Mouse (Mus musculus): Measurements from ENCODE around the gene Ghrh. TPM values are rescaled to one million over a fixed set of nuclear protein-coding genes. Genes with fewer than 3 reads are reported as not detected.

Gene Ghrh
- polyA plus RNA-seq, 1 experiment = not detected

DNA sequence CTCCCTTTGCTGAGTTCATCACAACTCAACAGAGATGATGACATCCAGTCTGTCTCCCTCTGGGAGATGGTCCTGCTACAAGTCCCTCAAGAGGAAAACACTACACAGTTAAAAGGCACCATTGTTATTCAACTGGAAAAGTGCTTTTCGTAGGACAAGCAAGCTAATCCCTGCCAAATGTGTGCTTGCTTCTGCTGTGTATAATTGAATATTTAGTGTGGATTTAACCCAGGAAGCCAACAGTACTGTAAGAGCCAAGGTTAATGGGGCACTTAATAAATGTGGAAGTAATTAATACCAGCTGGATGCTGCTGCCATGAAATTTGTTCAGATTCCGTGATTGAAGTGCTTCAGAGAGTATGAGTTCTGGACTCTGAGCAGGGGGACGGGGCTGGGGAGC lies 6.8 kb upstream of the Ghrh start:
- TF ChIP-seq CTCF (IDR thresholded peaks at IDR 0.05; ENCODE audit: extremely low read depth, insufficient read depth, low read length) (no peak), POLR2A (IDR thresholded peaks at IDR 0.05; ENCODE audit: extremely low read depth, insufficient read depth, low read length) (no peak)
- Histone ChIP-seq H3K27ac (ENCODE audit: insufficient read depth, low read length) (no peak overlapping the region), H3K4me1 (ENCODE audit: control insufficient read depth, insufficient read depth, low read length) (peaks cover under 1% of the 10 kb centered on the region; the same call in 1 of the 2 replicates), H3K4me3 (ENCODE audit: insufficient read depth, low read length) (no peak overlapping the region)

- peaks cover 2% of the 10 kb centered on the region; the same call in 1 of the 2 replicates for H3K4me1 ChIP-seq (ENCODE audit: control insufficient read depth, insufficient read depth, low read length)
- no peak overlapping the region for H3K27ac ChIP-seq (ENCODE audit: insufficient read depth, low read length)
- TF ChIP-seq CTCF (IDR thresholded peaks at IDR 0.05; ENCODE audit: extremely low read depth, insufficient read depth, low read length) (no peak), POLR2A (IDR thresholded peaks at IDR 0.05; ENCODE audit: extremely low read depth, insufficient read depth, low read length) (no peak)
- no peak overlapping the region for H3K4me3 ChIP-seq (ENCODE audit: insufficient read depth, low read length)
Measured at GRCm38 (mm10) chr2:157353183-157353582, 5.9 kb upstream of the Ghrh start.

GRCm38 (mm10) chr2:157349121-157349778 lies 1.9 kb upstream of the Ghrh start:
- TF ChIP-seq POLR2A (IDR thresholded peaks at IDR 0.05; ENCODE audit: extremely low read depth, insufficient read depth, low read length) (no peak), CTCF (IDR thresholded peaks at IDR 0.05; ENCODE audit: extremely low read depth, insufficient read depth, low read length) (no peak)
- Histone ChIP-seq H3K4me1 (ENCODE audit: control insufficient read depth, insufficient read depth, low read length) (peaks cover 7% of the 10 kb centered on the region), H3K4me3 (ENCODE audit: insufficient read depth, low read length) (no peak overlapping the region), H3K27ac (ENCODE audit: insufficient read depth, low read length) (no peak overlapping the region)

DNA sequence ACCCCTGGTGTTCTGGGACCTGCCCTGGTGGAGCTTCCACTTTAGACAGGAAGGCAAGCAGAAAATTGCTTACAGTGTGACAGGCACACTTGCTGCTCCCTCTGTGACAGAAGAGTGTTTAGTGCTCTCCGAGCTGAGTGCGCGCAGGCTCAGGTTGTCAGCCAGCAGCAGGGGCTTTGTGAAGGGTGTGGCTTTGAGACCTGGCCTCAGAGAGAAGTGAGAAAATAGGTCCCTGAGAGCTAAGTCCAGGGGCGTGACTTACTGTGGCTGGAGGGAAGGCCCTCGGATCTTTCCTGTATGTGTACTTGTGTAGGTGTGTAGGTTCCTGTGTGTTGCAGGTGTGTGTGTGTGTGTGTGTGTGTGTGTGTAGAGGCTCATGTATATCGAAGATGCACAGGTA lies 4.0 kb downstream of the Ghrh start:
- Histone ChIP-seq H3K4me3 (ENCODE audit: insufficient read depth, low read length) (no peak overlapping the region), H3K27ac (ENCODE audit: insufficient read depth, low read length) (no peak overlapping the region), H3K4me1 (ENCODE audit: control insufficient read depth, insufficient read depth, low read length) (peaks cover 6% of the 10 kb centered on the region)
- TF ChIP-seq CTCF (IDR thresholded peaks at IDR 0.05; ENCODE audit: extremely low read depth, insufficient read depth, low read length) = no peak
- TF ChIP-seq POLR2A (IDR thresholded peaks at IDR 0.05; ENCODE audit: extremely low read depth, insufficient read depth, low read length) = no peak

GRCm38 (mm10) chr2:157342328-157342926 lies 4.9 kb downstream of the Ghrh start:
- no peak for TF ChIP-seq POLR2A (IDR thresholded peaks at IDR 0.05; ENCODE audit: extremely low read depth, insufficient read depth, low read length)
- TF ChIP-seq CTCF (IDR thresholded peaks at IDR 0.05; ENCODE audit: extremely low read depth, insufficient read depth, low read length) = no peak
- Histone ChIP-seq H3K4me1 (ENCODE audit: control insufficient read depth, insufficient read depth, low read length) (peaks cover 1% of the 10 kb centered on the region; the same call in 1 of the 2 replicates), H3K27ac (ENCODE audit: insufficient read depth, low read length) (no peak overlapping the region), H3K4me3 (ENCODE audit: insufficient read depth, low read length) (no peak overlapping the region)

DNA sequence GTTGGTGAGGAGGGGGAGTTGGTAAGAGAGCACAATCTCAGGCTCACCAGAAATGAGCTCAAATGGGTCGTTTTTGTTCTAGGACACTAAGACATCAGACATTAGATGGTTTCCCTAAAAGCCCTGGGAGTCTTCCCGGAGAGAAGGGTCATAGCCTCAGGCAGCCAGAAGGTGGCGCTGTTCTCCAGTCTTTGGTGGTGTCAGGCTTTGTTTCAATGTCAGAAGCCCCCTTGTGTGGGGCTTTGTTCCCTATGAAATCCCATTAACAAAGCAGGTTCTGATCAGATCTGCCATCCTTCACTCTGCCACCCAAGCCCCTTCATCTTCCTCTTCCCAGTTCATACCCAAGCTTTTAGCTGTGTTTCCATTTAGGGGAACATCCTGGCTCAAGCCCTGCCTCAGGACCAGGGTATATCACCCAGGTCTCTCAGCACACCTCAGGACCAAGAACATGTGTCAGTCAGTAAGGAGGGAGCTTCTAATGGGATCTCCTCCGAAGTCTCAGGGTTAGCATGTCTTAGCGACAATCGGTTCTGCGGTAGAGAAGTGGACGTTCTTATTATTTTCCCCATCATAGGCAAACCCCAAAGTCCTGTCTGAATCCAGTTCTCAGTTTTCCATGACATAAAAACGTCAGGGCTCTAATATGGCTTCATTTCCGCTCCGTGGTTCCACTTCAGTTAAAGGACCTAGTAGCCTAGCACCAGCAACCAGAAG lies 5.6 kb downstream of the Ghrh start:
- peaks cover 1% of the 10 kb centered on the region; the same call in 1 of the 2 replicates for H3K4me1 ChIP-seq (ENCODE audit: control insufficient read depth, insufficient read depth, low read length)
- no peak overlapping the region for H3K4me3 ChIP-seq (ENCODE audit: insufficient read depth, low read length)
- TF ChIP-seq POLR2A (IDR thresholded peaks at IDR 0.05; ENCODE audit: extremely low read depth, insufficient read depth, low read length) = no peak
- peak; percentile 92 for TF ChIP-seq CTCF (IDR thresholded peaks at IDR 0.05; ENCODE audit: extremely low read depth, insufficient read depth, low read length)
- no peak overlapping the region for H3K27ac ChIP-seq (ENCODE audit: insufficient read depth, low read length)

GRCm38 (mm10) chr2:157340221-157340741 lies 7.0 kb downstream of the Ghrh start:
- Histone ChIP-seq H3K4me1 (ENCODE audit: control insufficient read depth, insufficient read depth, low read length) (peaks cover 1% of the 10 kb centered on the region; the same call in 1 of the 2 replicates), H3K27ac (ENCODE audit: insufficient read depth, low read length) (peak overlapping the region; percentile 90), H3K4me3 (ENCODE audit: insufficient read depth, low read length) (no peak overlapping the region)
- TF ChIP-seq CTCF (IDR thresholded peaks at IDR 0.05; ENCODE audit: extremely low read depth, insufficient read depth, low read length) (no peak), POLR2A (IDR thresholded peaks at IDR 0.05; ENCODE audit: extremely low read depth, insufficient read depth, low read length) (no peak)

- Histone ChIP-seq H3K4me1 (ENCODE audit: control insufficient read depth, insufficient read depth, low read length) (peaks cover 1% of the 10 kb centered on the region; the same call in 1 of the 2 replicates), H3K4me3 (ENCODE audit: insufficient read depth, low read length) (no peak overlapping the region), H3K27ac (ENCODE audit: insufficient read depth, low read length) (peak overlapping the region; percentile 90)
- TF ChIP-seq POLR2A (IDR thresholded peaks at IDR 0.05; ENCODE audit: extremely low read depth, insufficient read depth, low read length) = no peak
- no peak for TF ChIP-seq CTCF (IDR thresholded peaks at IDR 0.05; ENCODE audit: extremely low read depth, insufficient read depth, low read length)
Measured at GRCm38 (mm10) chr2:157339532-157339931, 7.8 kb downstream of the Ghrh start.

- Histone ChIP-seq H3K4me1 (ENCODE audit: control insufficient read depth, insufficient read depth, low read length) (peaks cover 1% of the 10 kb centered on the region; the same call in 1 of the 2 replicates), H3K27ac (ENCODE audit: insufficient read depth, low read length) (no peak overlapping the region), H3K4me3 (ENCODE audit: insufficient read depth, low read length) (no peak overlapping the region)
- TF ChIP-seq CTCF (IDR thresholded peaks at IDR 0.05; ENCODE audit: extremely low read depth, insufficient read depth, low read length) (peak; percentile 66), POLR2A (IDR thresholded peaks at IDR 0.05; ENCODE audit: extremely low read depth, insufficient read depth, low read length) (no peak)
Measured at GRCm38 (mm10) chr2:157338663-157339062, 8.6 kb downstream of the Ghrh start.

Measured in cortical plate, adult 2 months (tissue).